Mouse (Mus musculus) lung, postnatal 14 days (tissue): ENCODE measurements at regions not wholly inside any gene's neighbourhood (a gene's known extent, or its start where the extent isn't known, plus 50 kb on each side); places are given as distances from the start of the nearest gene placed in this dataset.

ENCODE experiments used
- DNase-seq: peaks from one replicate; pipeline ENCODE4 v3.0.0; 2021

- peak; percentile 23 for DNase-seq
Observed at GRCm38 (mm10) chr2:124718985-124719384, 348.9 kb upstream of the Slc24a5 start.

- DNase-seq = peak; percentile 18
Observed at GRCm38 (mm10) chr2:124719820-124720478, 348.0 kb upstream of the Slc24a5 start.

- DNase-seq = no peak
Observed at GRCm38 (mm10) chr2:124720593-124721445, 347.1 kb upstream of the Slc24a5 start.

GRCm38 (mm10) chr2:124724171-124724570 is 343.8 kb upstream of the Slc24a5 start:
- DNase-seq = no peak

- no peak for DNase-seq
Observed at GRCm38 (mm10) chr2:124724827-124725480, 343.0 kb upstream of the Slc24a5 start.

GRCm38 (mm10) chr2:124727979-124728378 is 339.9 kb upstream of the Slc24a5 start:
- DNase-seq = no peak

- no peak for DNase-seq
Observed at GRCm38 (mm10) chr2:124732593-124732992, 335.3 kb upstream of the Slc24a5 start.

- DNase-seq = no peak
Observed at GRCm38 (mm10) chr2:124740848-124741247, 327.1 kb upstream of the Slc24a5 start.

GRCm38 (mm10) chr2:124742964-124743363 is 325.0 kb upstream of the Slc24a5 start:
- DNase-seq = no peak

- DNase-seq = no peak
Observed at GRCm38 (mm10) chr2:124745045-124745444, 322.9 kb upstream of the Slc24a5 start.

- DNase-seq = no peak
Observed at GRCm38 (mm10) chr2:124747119-124747518, 320.8 kb upstream of the Slc24a5 start.

GRCm38 (mm10) chr2:124747627-124748026 is 320.3 kb upstream of the Slc24a5 start:
- peak; percentile 44 for DNase-seq

GRCm38 (mm10) chr2:124751832-124752231 is 316.1 kb upstream of the Slc24a5 start:
- DNase-seq = no peak

- DNase-seq = no peak
Observed at GRCm38 (mm10) chr2:124753717-124754116, 314.2 kb upstream of the Slc24a5 start.

GRCm38 (mm10) chr2:124755244-124755643 is 312.7 kb upstream of the Slc24a5 start:
- no peak for DNase-seq

GRCm38 (mm10) chr2:124758992-124759391 is 308.9 kb upstream of the Slc24a5 start:
- DNase-seq = peak; percentile 33

GRCm38 (mm10) chr2:124763650-124764049 is 304.3 kb upstream of the Slc24a5 start:
- DNase-seq = no peak

- peak; percentile 12 for DNase-seq
Observed at GRCm38 (mm10) chr2:124764186-124764910, 303.6 kb upstream of the Slc24a5 start.

- DNase-seq = no peak
Observed at GRCm38 (mm10) chr2:124769267-124769967, 298.5 kb upstream of the Slc24a5 start.

- no peak for DNase-seq
Observed at GRCm38 (mm10) chr2:124770028-124770427, 297.9 kb upstream of the Slc24a5 start.

- DNase-seq = peak; percentile 31
Observed at GRCm38 (mm10) chr2:124772055-124772708, 295.7 kb upstream of the Slc24a5 start.

GRCm38 (mm10) chr2:124775737-124776136 is 292.2 kb upstream of the Slc24a5 start:
- peak; percentile 16 for DNase-seq
